Mouse (Mus musculus): ENCODE data around the gene Parp11. TPM values are rescaled to one million over a fixed set of nuclear protein-coding genes. Genes with fewer than 3 reads are reported as not detected.

Parp11 gene
- total RNA-seq, 2 experiments from 2014 or later = 14.0 to 18.2 TPM

DNA sequence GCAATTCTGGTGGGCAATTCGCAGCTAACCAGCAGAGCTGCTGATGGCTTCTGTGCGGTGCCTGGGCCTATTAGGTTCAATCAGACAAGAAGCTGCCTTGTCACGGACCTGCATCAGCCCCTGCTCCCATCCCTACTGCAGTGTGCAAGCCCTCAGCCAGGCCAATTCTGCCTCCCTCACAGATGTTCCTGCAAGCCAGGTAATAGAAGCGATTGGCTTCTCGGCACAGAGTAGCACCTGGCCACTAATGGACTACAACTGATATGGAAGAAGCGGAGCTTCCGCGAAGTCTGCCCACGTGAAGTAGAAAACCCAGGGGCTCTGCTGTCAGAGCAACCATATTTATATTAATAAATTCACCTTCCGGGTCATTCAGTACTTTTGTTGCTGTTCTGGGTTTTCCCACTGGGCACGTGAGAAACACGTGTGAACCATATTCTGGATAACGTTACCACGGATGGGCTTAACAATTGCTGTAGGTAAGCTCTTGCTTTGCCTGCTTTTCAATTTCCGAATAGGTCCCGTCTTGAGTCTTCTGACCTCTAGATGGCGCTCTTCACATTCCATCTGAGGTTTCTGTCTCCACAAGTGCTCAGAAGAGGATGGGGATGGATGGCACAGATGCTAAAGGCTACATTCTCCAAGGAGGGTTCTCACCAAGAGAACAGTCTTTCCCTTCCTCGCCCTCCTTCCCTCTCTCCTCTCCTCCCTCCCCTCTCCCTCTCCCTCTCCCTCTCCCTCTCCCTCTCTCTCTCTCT is 95.2 kb downstream of the Parp11 start:
- ATAC-seq (replicated peaks; ENCODE audit: poor library complexity) = peak; percentile 81

Other genes with a start within 250 kb of the Parp11 start
- gene Cracr2a, start 114.5 kb downstream of the Parp11 start, total RNA-seq (2015) = 4.0 and 4.5 TPM in 2 replicates
- 6.2 and 10.3 TPM in 2 replicates for gene Cracr2a, start 114.5 kb downstream of the Parp11 start, total RNA-seq (2017)